Mouse (Mus musculus) kidney, adult 2 months (tissue): ENCODE measurements around the gene Irx5.

Experiments
- CTCF ChIP-seq: fragments of 200-500 bp; conservative IDR thresholded peaks from 2 replicates; pipeline ENCODE4 v1.5.1; 2011; ENCODE audit warnings: low read depth, mild to moderate bottlenecking, control low read depth, low read length, moderate library complexity, mixed read lengths; ENCODE audit not compliant: insufficient read depth, insufficient read length
- POLR2A ChIP-seq: fragments of 200-500 bp; IDR thresholded peaks from one replicate; pipeline ENCODE4 v1.6.1; 2011; ENCODE audit warnings: low read depth, low read length, control low read depth

- TF ChIP-seq POLR2A (no peak), CTCF (no peak)
These were observed 1.8 kb downstream of the Irx5 start for GRCm38 (mm10) chr8:92359000-92359832.
